Mouse (Mus musculus): ENCODE results near the gene Kdm4c. TPM values are rescaled to one million over a fixed set of nuclear protein-coding genes. Genes with fewer than 3 reads are reported as not detected.

Gene Kdm4c
- total and polyA plus RNA-seq, 3 experiments = 7.5 to 8.4 TPM; not detected in 1

GRCm38 (mm10) chr4:74258538-74258937 lies 16.2 kb downstream of the Kdm4c start:
- no peaks in the 10 kb centered on the region for H3K27me3 ChIP-seq (ENCODE audit: control insufficient read depth in 1 of 2, insufficient read depth in 2 of 2, low read length in 2 of 2)
- no peak overlapping the region for H3K4me3 ChIP-seq (ENCODE audit: control insufficient read depth in 1 of 2, insufficient read depth in 1 of 2, low read depth in 2 of 2, low read length in 2 of 2)
- no peaks in the 10 kb centered on the region for H3K9me3 ChIP-seq (replicated peaks; ENCODE audit: insufficient read depth, low read length)
- DNase-seq (ENCODE audit: low read depth, low spot score) = no peak
- H3K79me2 ChIP-seq (ENCODE audit: control insufficient read depth, insufficient read depth, low read length, poor library complexity) = peaks cover 34% of the 10 kb centered on the region
- no peak overlapping the region for H3K9ac ChIP-seq (ENCODE audit: control insufficient read depth, low read depth, low read length, poor library complexity, severe bottlenecking)
- peaks cover 5 to 21% of the 10 kb centered on the region in 2 experiments for H3K36me3 ChIP-seq (ENCODE audit: control insufficient read depth in 1 of 2, insufficient read depth in 2 of 2, low read length in 2 of 2)
- TF ChIP-seq KAT2A (conservative IDR thresholded peaks at IDR 0.05; ENCODE audit: low read depth, low read length) (no peak), CHD1 (IDR thresholded peaks at IDR 0.05; ENCODE audit: low read depth, low read length) (no peak), ZMIZ1 (IDR thresholded peaks at IDR 0.05; ENCODE audit: low read depth, low read length) (no peak), USF2 (IDR thresholded peaks at IDR 0.05; ENCODE audit: borderline replicate concordance in 1 of 2, insufficient read depth in 1 of 2, low read depth in 1 of 2, low read length in 2 of 2) (no peak), RCOR1 (IDR thresholded peaks at IDR 0.05; ENCODE audit: low read depth, low read length) (no peak), GABPA (IDR thresholded peaks at IDR 0.05; ENCODE audit: low read depth, low read length) (no peak), E2F4 (IDR thresholded peaks at IDR 0.05; ENCODE audit: borderline replicate concordance, low read depth, low read length) (no peak), MYB (IDR thresholded peaks at IDR 0.05; ENCODE audit: low read depth, low read length) (no peak), UBTF (IDR thresholded peaks at IDR 0.05; ENCODE audit: borderline replicate concordance, insufficient read depth, low read depth, low read length) (no peak), ETS1 (IDR thresholded peaks at IDR 0.05; ENCODE audit: low read depth, low read length) (no peak), USF1 (IDR thresholded peaks at IDR 0.05; ENCODE audit: low read depth, low read length) (no peak), HCFC1 (IDR thresholded peaks at IDR 0.05; ENCODE audit: low read depth, low read length) (no peak), MEF2A (IDR thresholded peaks at IDR 0.05; ENCODE audit: extremely low read depth, insufficient replicate concordance, low read depth, low read length, poor library complexity, severe bottlenecking) (no peak), GATA1 (IDR thresholded peaks at IDR 0.05; ENCODE audit: low read depth, low read length) (no peak), TBP (IDR thresholded peaks at IDR 0.05; ENCODE audit: low read depth, low read length) (no peak), TAL1 (IDR thresholded peaks at IDR 0.05; ENCODE audit: low read length) (no peak), POLR2A (IDR thresholded peaks at IDR 0.05; ENCODE audit: control insufficient read depth in 1 of 2, insufficient read depth in 1 of 2, low read depth in 1 of 2, low read length in 2 of 2, poor library complexity in 1 of 2) (no peak)
- H3K27ac ChIP-seq (ENCODE audit: control insufficient read depth, low read depth, low read length) = no peak overlapping the region
- H3K4me1 ChIP-seq (ENCODE audit: control insufficient read depth in 1 of 2, insufficient read depth in 2 of 2, low read length in 2 of 2) = peaks cover 16% of the 10 kb centered on the region in 2 experiments

- Histone ChIP-seq H3K36me3 (ENCODE audit: control insufficient read depth in 1 of 2, insufficient read depth in 2 of 2, low read length in 2 of 2) (peaks cover 11 to 17% of the 10 kb centered on the region in 2 experiments), H3K9me3 (replicated peaks; ENCODE audit: insufficient read depth, low read length) (no peaks in the 10 kb centered on the region), H3K9ac (ENCODE audit: control insufficient read depth, low read depth, low read length, poor library complexity, severe bottlenecking) (no peak overlapping the region), H3K27ac (ENCODE audit: control insufficient read depth, low read depth, low read length) (no peak overlapping the region), H3K79me2 (ENCODE audit: control insufficient read depth, insufficient read depth, low read length, poor library complexity) (peaks cover 30% of the 10 kb centered on the region), H3K4me3 (ENCODE audit: control insufficient read depth in 1 of 2, insufficient read depth in 1 of 2, low read depth in 2 of 2, low read length in 2 of 2) (no peak overlapping the region), H3K27me3 (ENCODE audit: control insufficient read depth in 1 of 2, insufficient read depth in 2 of 2, low read length in 2 of 2) (no peaks in the 10 kb centered on the region), H3K4me1 (ENCODE audit: control insufficient read depth in 1 of 2, insufficient read depth in 2 of 2, low read length in 2 of 2) (peaks cover 16% of the 10 kb centered on the region in 2 experiments)
- DNase-seq (ENCODE audit: low read depth, low spot score) = no peak
- no peak for TF ChIP-seq ZNF384 (IDR thresholded peaks at IDR 0.05; ENCODE audit: low read depth, low read length)
- no peak for TF ChIP-seq ETS1 (IDR thresholded peaks at IDR 0.05; ENCODE audit: low read depth, low read length)
- TF ChIP-seq UBTF (IDR thresholded peaks at IDR 0.05; ENCODE audit: borderline replicate concordance, insufficient read depth, low read depth, low read length) = no peak
- no peak for TF ChIP-seq KAT2A (conservative IDR thresholded peaks at IDR 0.05; ENCODE audit: low read depth, low read length)
- TF ChIP-seq MAFK (IDR thresholded peaks at IDR 0.05; ENCODE audit: borderline replicate concordance, low read depth, low read length) = no peak
Observed at GRCm38 (mm10) chr4:74259331-74259730, 17.0 kb downstream of the Kdm4c start.
